Mouse (Mus musculus): ENCODE results near the gene Dnm1l. TPM values are rescaled to one million over a fixed set of nuclear protein-coding genes. Genes with fewer than 3 reads are reported as not detected.

The Dnm1l gene
- polyA plus RNA-seq, 1 experiment from 2014 or later = 74.1 TPM

DNA sequence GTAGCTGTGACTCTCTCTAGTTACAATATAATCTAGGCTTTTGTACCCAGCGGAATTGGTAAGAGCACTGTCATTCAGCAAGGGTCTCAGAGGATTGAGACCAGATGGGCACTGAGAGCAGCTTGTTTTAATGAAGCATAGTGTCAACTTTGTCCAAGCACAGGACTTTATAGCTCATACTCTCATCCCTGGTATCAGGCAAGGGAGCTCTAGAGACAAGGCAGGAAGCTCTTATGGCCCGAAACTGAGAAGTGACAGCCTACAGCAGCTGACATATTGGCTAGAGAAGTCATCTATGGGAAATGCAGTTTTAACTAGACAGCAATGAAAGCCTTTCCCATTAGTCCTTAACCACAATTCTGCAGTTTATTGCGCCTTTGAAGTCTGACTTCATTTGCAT, 85.8 kb downstream of the Dnm1l start:
- 33% methylated on average over 3 of the region's 3 CpGs for WGBS
- Histone ChIP-seq H3K9me3 (no peaks in the 10 kb centered on the region), H3K36me3 (no peaks in the 10 kb centered on the region), H3K4me3 (no peak overlapping the region), H3K4me1 (peaks cover 9% of the 10 kb centered on the region; the same call in 1 of the 2 replicates), H3K27me3 (no peaks in the 10 kb centered on the region), H3K27ac (replicated peaks) (no peak overlapping the region), H3K4me2 (replicated peaks) (no peak overlapping the region), H3K9ac (replicated peaks) (no peak overlapping the region)
- no peak for ATAC-seq (ENCODE audit: low FRiP score, low read depth)

DNA sequence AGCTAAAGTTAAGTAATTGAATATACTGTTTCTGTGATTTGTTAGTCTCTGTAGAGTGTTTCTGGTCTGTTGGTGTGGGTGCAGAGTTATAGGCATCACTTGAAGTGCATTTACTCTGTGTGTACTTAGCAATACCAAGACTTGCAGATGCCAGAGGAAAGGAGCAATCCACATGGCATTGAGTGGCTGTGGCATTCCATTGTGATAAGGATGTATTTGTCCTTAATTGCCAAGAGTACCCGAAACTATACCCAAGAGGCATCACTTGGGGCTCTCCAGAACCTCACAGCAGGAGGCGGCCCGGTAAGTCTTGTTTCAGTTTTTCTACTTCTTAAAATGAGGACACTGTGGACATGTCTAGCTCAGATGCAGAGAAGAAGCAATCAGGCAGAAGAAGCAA, 96.3 kb downstream of the Dnm1l start:
- H3K4me2 ChIP-seq (replicated peaks) = no peak overlapping the region
- no peak overlapping the region for H3K27ac ChIP-seq (replicated peaks)
- no peak overlapping the region for H3K9ac ChIP-seq (replicated peaks)
- WGBS = 90% methylated on average over 3 of the region's 3 CpGs
- H3K27me3 ChIP-seq = no peaks in the 10 kb centered on the region
- no peaks in the 10 kb centered on the region for H3K36me3 ChIP-seq
- H3K4me3 ChIP-seq = no peak overlapping the region
- no peaks in the 10 kb centered on the region for H3K4me1 ChIP-seq
- no peak for ATAC-seq (ENCODE audit: low FRiP score, low read depth)
- no peaks in the 10 kb centered on the region for H3K9me3 ChIP-seq

Other genes with a start within 250 kb of the Dnm1l start
- gene Pkp2, start 145.6 kb downstream of the Dnm1l start, polyA plus RNA-seq (2016; fragmentation: Nextera tagmentation; extraction: Ambion mirVana) = 2.5 and 4.0 TPM in 2 replicates
- 41.7 and 44.1 TPM in 2 replicates for gene Yars2, start 56.0 kb downstream of the Dnm1l start, polyA plus RNA-seq (2016; fragmentation: Nextera tagmentation; extraction: Ambion mirVana)
- gene Fgd4, start 241.6 kb upstream of the Dnm1l start, polyA plus RNA-seq (2016; fragmentation: Nextera tagmentation; extraction: Ambion mirVana) = 26.9 and 27.6 TPM in 2 replicates

Data from midbrain, embryonic 12.5 days (tissue).